Mouse (Mus musculus) lung, embryonic 14.5 days (tissue): ENCODE measurements around the gene Nfkbie. TPM values are rescaled to one million over a fixed set of nuclear protein-coding genes. Genes with fewer than 3 reads are reported as not detected.

ENCODE experiments used
- ATAC-seq: fragments of 200-750 bp; cut with Nextera tagmentation; 2 replicates; pipeline ENCODE4 v1.8.0; 2017; ENCODE audit warnings: mild to moderate bottlenecking, moderate TSS enrichment, moderate library complexity; ENCODE audit not compliant: insufficient read depth
- DNase-seq: peaks from one replicate; pipeline ENCODE4 v3.0.0-alpha.2; 2015
- H3K27ac ChIP-seq: fragments of 300-500 bp; sonication (generic); 2 replicates; pipeline ENCODE4 v1.5.1; 2014; ENCODE audit warnings: low read depth, mild to moderate bottlenecking, moderate library complexity
- H3K27me3 ChIP-seq: fragments of 300-500 bp; sonication (generic); 2 replicates; pipeline ENCODE4 v1.6.1; 2014; ENCODE audit warnings: low read length, control low read depth; ENCODE audit not compliant: insufficient read depth
- H3K36me3 ChIP-seq: fragments of 300-500 bp; sonication (generic); 2 replicates; pipeline ENCODE4 v1.6.1; 2014; ENCODE audit warnings: control low read depth; ENCODE audit not compliant: insufficient read depth
- H3K4me1 ChIP-seq: fragments of 300-500 bp; sonication (generic); 2 replicates; pipeline ENCODE4 v1.6.1; 2014; ENCODE audit warnings: antibody characterized with exemption, control low read depth; ENCODE audit not compliant: insufficient read depth
- H3K4me2 ChIP-seq: fragments of 300-500 bp; sonication (generic); 2 replicates; pipeline ENCODE4 v1.6.1; 2014; ENCODE audit warnings: mild to moderate bottlenecking
- H3K4me3 ChIP-seq: fragments of 300-500 bp; sonication (generic); 2 replicates; pipeline ENCODE4 v1.5.1; 2014; ENCODE audit warnings: low read depth, low read length
- H3K9ac ChIP-seq: fragments of 300-500 bp; sonication (generic); 2 replicates; pipeline ENCODE4 v1.6.1; 2014
- H3K9me3 ChIP-seq: fragments of 300-500 bp; sonication (generic); 2 replicates; pipeline ENCODE4 v1.6.1; 2016; ENCODE audit warnings: low read depth, low read length, control low read depth
- CTCF ChIP-seq: IDR thresholded peaks from 2 replicates; pipeline ENCODE4 v1.5.1; 2016; ENCODE audit warnings: antibody characterized with exemption, low read depth
- WGBS: fragments of 180-500 bp; shearing (Covaris S2); extraction: QIAGEN DNeasy Blood & Tissue Kit; methylation state at CpG from one replicate; pipeline ENCODE4 v1.1.7; 2014; 5-methylcytosine and 5-hydroxymethylcytosine counted together
- polyA plus RNA-seq: library from polyadenylated mRNA; unstranded; fragments of >200 nt; fragmentation: Nextera tagmentation; extraction: Ambion mirVana; gene quantifications from 2 replicates; pipeline ENCODE4 v1.2.1, GENCODE M21; 2014

Gene Nfkbie
- polyA plus RNA-seq, 1 experiment from 2014 or later, result 3.1 TPM

GRCm38 (mm10) chr17:45563216-45563615 lies 7.7 kb downstream of the Nfkbie start:
- Histone ChIP-seq H3K4me1 (peaks cover 7% of the 10 kb centered on the region), H3K27me3 (no peaks in the 10 kb centered on the region), H3K36me3 (peaks cover 34% of the 10 kb centered on the region), H3K9me3 (no peaks in the 10 kb centered on the region), H3K4me2 (peak overlapping the region; percentile 98), H3K27ac (no peak overlapping the region), H3K9ac (no peak overlapping the region), H3K4me3 (no peak overlapping the region)
- DNase-seq, result no peak
- no peak for TF ChIP-seq CTCF
- WGBS, result 75% methylated on average over 12 of the region's 12 CpGs
- no peak for ATAC-seq

- peak; percentile 92 for TF ChIP-seq CTCF
- WGBS, result under 1% methylated on average over 51 of the region's 61 CpGs
- H3K4me1 ChIP-seq, result peaks cover 7% of the 10 kb centered on the region
- DNase-seq (peak; percentile 95), ATAC-seq (peak; percentile 83)
- H3K4me2 ChIP-seq, result peak within 1 kb of the TSS; percentile 98
- peak within 1 kb of the TSS; percentile 74 for H3K4me3 ChIP-seq
- peak within 1 kb of the TSS; percentile 91 for H3K9ac ChIP-seq
- H3K36me3 ChIP-seq, result peaks cover 41% of the 10 kb centered on the region
- H3K27me3 ChIP-seq, result no peaks in the 10 kb centered on the region
- H3K9me3 ChIP-seq, result no peaks in the 10 kb centered on the region
- peak within 1 kb of the TSS; percentile 72 for H3K27ac ChIP-seq
Measured at GRCm38 (mm10) chr17:45563655-45564530, 8.4 kb downstream of the Nfkbie start, which contains the start of gene Slc35b2. TSS of gene Slc35b2 (plus strand) at chr17:45563874.

- Histone ChIP-seq H3K9ac (peak overlapping the region; percentile 91), H3K27ac (peak overlapping the region; percentile 72), H3K4me3 (peak overlapping the region; percentile 74), H3K4me1 (peaks cover 7% of the 10 kb centered on the region), H3K9me3 (no peaks in the 10 kb centered on the region), H3K36me3 (peaks cover 48% of the 10 kb centered on the region), H3K4me2 (peak overlapping the region; percentile 98), H3K27me3 (no peaks in the 10 kb centered on the region)
- 8% methylated on average over 18 of the region's 18 CpGs for WGBS
- TF ChIP-seq CTCF, result no peak
- no peak for ATAC-seq
- DNase-seq, result peak; percentile 30
Measured at GRCm38 (mm10) chr17:45564531-45565084, 9.1 kb downstream of the Nfkbie start.

DNA sequence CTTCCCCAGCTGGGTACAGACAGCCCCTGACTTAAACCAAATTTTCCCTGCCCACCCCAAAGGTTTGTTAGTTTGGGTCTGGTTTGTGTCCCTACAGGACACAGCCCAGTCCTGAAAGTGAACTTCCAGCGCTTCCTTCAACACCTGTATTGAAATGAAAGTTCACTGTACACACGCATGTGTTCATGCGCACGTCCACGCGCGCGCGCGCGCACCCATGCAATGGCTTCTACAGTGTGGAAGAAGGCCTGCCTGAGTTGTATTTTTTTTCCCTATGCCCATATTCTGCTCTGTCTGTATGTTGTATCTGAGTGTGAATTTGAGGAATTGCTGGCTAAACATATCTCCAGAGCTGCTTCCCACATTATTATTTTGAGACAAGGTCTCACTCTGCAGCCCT lies 9.6 kb downstream of the Nfkbie start:
- H3K4me2 ChIP-seq, result peak overlapping the region; percentile 98
- no peaks in the 10 kb centered on the region for H3K9me3 ChIP-seq
- WGBS, result 94% methylated on average over 11 of the region's 11 CpGs
- DNase-seq (no peak), ATAC-seq (no peak)
- H3K9ac ChIP-seq, result peak overlapping the region; percentile 91
- no peaks in the 10 kb centered on the region for H3K27me3 ChIP-seq
- peak overlapping the region; percentile 74 for H3K4me3 ChIP-seq
- H3K27ac ChIP-seq, result peak overlapping the region; percentile 72; the same call in 1 of the 2 replicates
- peaks cover 7% of the 10 kb centered on the region for H3K4me1 ChIP-seq
- no peak for TF ChIP-seq CTCF
- H3K36me3 ChIP-seq, result peaks cover 53% of the 10 kb centered on the region

GRCm38 (mm10) chr17:45566031-45566359 lies 10.5 kb downstream of the Nfkbie start:
- ATAC-seq (no peak), DNase-seq (no peak)
- TF ChIP-seq CTCF, result no peak
- H3K4me1 ChIP-seq, result peaks cover 7% of the 10 kb centered on the region
- H3K9ac ChIP-seq, result no peak overlapping the region
- peaks cover 62% of the 10 kb centered on the region for H3K36me3 ChIP-seq
- H3K4me2 ChIP-seq, result no peak overlapping the region
- no peak overlapping the region for H3K27ac ChIP-seq
- no peaks in the 10 kb centered on the region for H3K9me3 ChIP-seq
- 52% methylated on average over 1 of the region's 1 CpGs for WGBS
- H3K27me3 ChIP-seq, result no peaks in the 10 kb centered on the region
- H3K4me3 ChIP-seq, result no peak overlapping the region

DNA sequence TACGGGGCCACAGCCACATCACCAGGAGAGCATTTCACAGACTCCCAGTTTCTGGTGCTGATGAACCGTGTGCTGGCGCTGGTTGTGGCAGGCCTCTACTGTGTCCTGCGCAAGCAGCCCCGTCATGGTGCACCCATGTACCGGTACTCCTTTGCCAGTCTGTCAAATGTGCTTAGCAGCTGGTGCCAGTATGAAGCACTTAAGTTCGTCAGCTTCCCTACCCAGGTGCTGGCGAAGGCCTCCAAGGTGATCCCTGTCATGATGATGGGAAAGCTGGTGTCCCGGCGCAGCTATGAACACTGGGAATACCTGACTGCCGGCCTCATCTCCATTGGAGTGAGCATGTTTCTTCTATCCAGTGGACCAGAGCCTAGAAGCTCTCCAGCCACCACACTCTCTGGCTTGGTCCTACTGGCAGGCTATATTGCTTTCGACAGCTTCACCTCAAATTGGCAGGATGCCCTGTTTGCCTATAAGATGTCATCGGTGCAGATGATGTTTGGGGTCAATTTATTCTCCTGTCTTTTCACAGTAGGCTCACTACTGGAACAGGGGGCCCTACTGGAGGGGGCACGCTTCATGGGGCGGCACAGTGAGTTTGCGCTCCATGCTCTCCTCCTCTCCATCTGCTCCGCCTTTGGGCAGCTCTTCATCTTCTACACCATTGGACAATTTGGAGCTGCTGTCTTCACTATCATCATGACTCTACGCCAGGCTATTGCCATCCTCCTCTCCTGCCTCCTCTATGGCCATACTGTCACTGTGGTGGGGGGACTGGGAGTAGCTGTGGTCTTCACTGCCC lies 11.1 kb downstream of the Nfkbie start:
- Histone ChIP-seq H3K9ac (no peak overlapping the region), H3K27me3 (no peaks in the 10 kb centered on the region), H3K4me1 (peaks cover 10% of the 10 kb centered on the region), H3K27ac (no peak overlapping the region), H3K4me3 (no peak overlapping the region; the same call in 1 of the 2 replicates), H3K4me2 (no peak overlapping the region), H3K9me3 (no peaks in the 10 kb centered on the region), H3K36me3 (peaks cover 68% of the 10 kb centered on the region)
- DNase-seq (peak; percentile 58), ATAC-seq (0 out of 2 replicates have a peak, but pooled peaks have one; percentile 1)
- WGBS, result 55% methylated on average over 18 of the region's 18 CpGs
- no peak for TF ChIP-seq CTCF
